Mouse (Mus musculus) kidney, postnatal 0 days (tissue): ENCODE measurements at regions not wholly inside any gene's neighbourhood (a gene's known extent, or its start where the extent isn't known, plus 50 kb on each side); places are given as distances from the start of the nearest gene placed in this dataset.

Experiments
- ATAC-seq: fragments of 200-750 bp; cut with Nextera tagmentation; replicated peaks from 2 replicates; pipeline ENCODE4 v1.8.0; 2017; ENCODE audit warnings: low read depth, moderate number of reproducible peaks, moderate TSS enrichment, moderate library complexity; ENCODE audit not compliant: low FRiP score
- DNase-seq: peaks from one replicate; pipeline ENCODE4 v3.0.0-alpha.2; 2016; ENCODE audit warnings: low spot score
- H3K27ac ChIP-seq: fragments of 300-500 bp; sonication (generic); 2 replicates; pipeline ENCODE4 v1.5.1; 2014; ENCODE audit warnings: mild to moderate bottlenecking
- H3K27me3 ChIP-seq: fragments of 300-500 bp; sonication (generic); 2 replicates; pipeline ENCODE4 v1.6.1; 2014; ENCODE audit warnings: low read length, mixed read lengths; ENCODE audit not compliant: insufficient read depth
- H3K36me3 ChIP-seq: fragments of 300-500 bp; sonication (generic); 2 replicates; pipeline ENCODE4 v1.6.1; 2014; ENCODE audit warnings: low read length, mixed read lengths; ENCODE audit not compliant: insufficient read depth
- H3K4me1 ChIP-seq: fragments of 300-500 bp; sonication (generic); replicated peaks from 2 replicates; pipeline ENCODE4 v1.6.1; 2014; ENCODE audit warnings: antibody characterized with exemption, low read length, mixed read lengths; ENCODE audit not compliant: insufficient read depth
- H3K4me2 ChIP-seq: fragments of 300-500 bp; sonication (generic); 2 replicates; pipeline ENCODE4 v1.6.1; 2014; ENCODE audit warnings: mild to moderate bottlenecking, low read length, moderate library complexity, mixed read lengths
- H3K4me3 ChIP-seq: fragments of 300-500 bp; sonication (generic); replicated peaks from 2 replicates; pipeline ENCODE4 v1.5.1; 2014; ENCODE audit warnings: low read depth, low read length
- H3K9ac ChIP-seq: fragments of 300-500 bp; sonication (generic); 2 replicates; pipeline ENCODE4 v1.6.1; 2014; ENCODE audit warnings: low read depth, low read length
- H3K9me3 ChIP-seq: fragments of 300-500 bp; sonication (generic); replicated peaks from 2 replicates; pipeline ENCODE4 v1.6.1; 2016; ENCODE audit warnings: low read length, inconsistent platforms, mixed read lengths
- CTCF ChIP-seq: IDR thresholded peaks from 2 replicates; pipeline ENCODE4 v1.5.1; 2016; ENCODE audit warnings: antibody characterized with exemption, low read depth, mild to moderate bottlenecking, moderate library complexity
- WGBS: fragments of 180-500 bp; shearing (Covaris S2); extraction: QIAGEN DNeasy Blood & Tissue Kit; methylation state at CpG from one replicate; pipeline ENCODE4 v1.1.7; 2014; 5-methylcytosine and 5-hydroxymethylcytosine counted together

- WGBS, result 91% methylated on average over 5 of the region's 5 CpGs
- H3K27me3 ChIP-seq, result no peaks in the 10 kb centered on the region
Measured at GRCm38 (mm10) chr6:127362166-127362565, 84.5 kb upstream of the Parp11 start.

GRCm38 (mm10) chr6:127362966-127363752 is 83.5 kb upstream of the Parp11 start:
- ATAC-seq (no peak), DNase-seq (no peak)
- no peak overlapping the region for H3K9ac ChIP-seq
- H3K9me3 ChIP-seq, result no peaks in the 10 kb centered on the region
- no peaks in the 10 kb centered on the region for H3K27me3 ChIP-seq
- no peak for TF ChIP-seq CTCF
- 0 out of 2 replicates have a peak, but pooled peaks cover 4% of the 10 kb centered on the region for H3K4me1 ChIP-seq
- H3K4me2 ChIP-seq, result no peak overlapping the region
- no peak overlapping the region for H3K27ac ChIP-seq
- no peak overlapping the region for H3K4me3 ChIP-seq
- no peaks in the 10 kb centered on the region for H3K36me3 ChIP-seq
- WGBS, result 31% methylated on average over 8 of the region's 8 CpGs

More at GRCm38 (mm10) chr6:127362166-127362565, 84.5 kb upstream of the Parp11 start:
- Histone ChIP-seq H3K36me3 (no peaks in the 10 kb centered on the region), H3K9ac (no peak overlapping the region), H3K4me3 (no peak overlapping the region), H3K27ac (no peak overlapping the region), H3K4me1 (0 out of 2 replicates have a peak, but pooled peaks cover 4% of the 10 kb centered on the region), H3K4me2 (no peak overlapping the region), H3K9me3 (no peaks in the 10 kb centered on the region)
- DNase-seq, result no peak
- no peak for ATAC-seq
- TF ChIP-seq CTCF, result no peak

- Histone ChIP-seq H3K27me3 (no peaks in the 10 kb centered on the region), H3K9me3 (no peaks in the 10 kb centered on the region), H3K4me3 (no peak overlapping the region), H3K4me1 (0 out of 2 replicates have a peak, but pooled peaks cover 4% of the 10 kb centered on the region), H3K36me3 (no peaks in the 10 kb centered on the region), H3K4me2 (no peak overlapping the region), H3K9ac (no peak overlapping the region), H3K27ac (no peak overlapping the region)
- no peak for DNase-seq
- WGBS, result 39% methylated on average over 7 of the region's 7 CpGs
- TF ChIP-seq CTCF, result no peak
- ATAC-seq, result no peak
Measured at GRCm38 (mm10) chr6:127363871-127364590, 82.6 kb upstream of the Parp11 start.

- Histone ChIP-seq H3K4me2 (no peak overlapping the region), H3K27ac (no peak overlapping the region), H3K27me3 (no peaks in the 10 kb centered on the region), H3K4me3 (no peak overlapping the region), H3K9ac (no peak overlapping the region), H3K36me3 (no peaks in the 10 kb centered on the region), H3K4me1 (0 out of 2 replicates have a peak, but pooled peaks cover 4% of the 10 kb centered on the region), H3K9me3 (no peaks in the 10 kb centered on the region)
- no peak for TF ChIP-seq CTCF
- no peak for ATAC-seq
- no peak for DNase-seq
- WGBS, result 46% methylated on average over 5 of the region's 5 CpGs
Measured at GRCm38 (mm10) chr6:127364591-127365187, 82.0 kb upstream of the Parp11 start.

- H3K27ac ChIP-seq, result no peak overlapping the region
- H3K4me3 ChIP-seq, result no peak overlapping the region
- no peak for DNase-seq
- TF ChIP-seq CTCF, result no peak
- H3K27me3 ChIP-seq, result no peaks in the 10 kb centered on the region
- 39% methylated on average over 7 of the region's 7 CpGs for WGBS
- H3K4me2 ChIP-seq, result no peak overlapping the region
- no peak overlapping the region for H3K9ac ChIP-seq
- H3K36me3 ChIP-seq, result no peaks in the 10 kb centered on the region
- ATAC-seq, result no peak
- 0 out of 2 replicates have a peak, but pooled peaks cover 4% of the 10 kb centered on the region for H3K4me1 ChIP-seq
- no peaks in the 10 kb centered on the region for H3K9me3 ChIP-seq
Measured at GRCm38 (mm10) chr6:127365246-127365645, 81.4 kb upstream of the Parp11 start.

- Histone ChIP-seq H3K9ac (no peak overlapping the region), H3K9me3 (no peaks in the 10 kb centered on the region), H3K36me3 (no peaks in the 10 kb centered on the region), H3K27ac (no peak overlapping the region), H3K4me2 (no peak overlapping the region), H3K4me1 (0 out of 2 replicates have a peak, but pooled peaks cover 4% of the 10 kb centered on the region), H3K4me3 (no peak overlapping the region), H3K27me3 (no peaks in the 10 kb centered on the region)
- TF ChIP-seq CTCF, result no peak
- ATAC-seq, result no peak
- DNase-seq, result no peak
- 48% methylated on average over 2 of the region's 2 CpGs for WGBS
Measured at GRCm38 (mm10) chr6:127365651-127366050, 81.0 kb upstream of the Parp11 start.
